Mouse (Mus musculus) testis, adult 2 months (tissue): ENCODE measurements around the gene Gab1. TPM values are rescaled to one million over a fixed set of nuclear protein-coding genes. Genes with fewer than 3 reads are reported as not detected.

Experiments
- H3K27ac ChIP-seq: fragments of 200-500 bp; 2 replicates; pipeline ENCODE4 v1.5.1; 2012; ENCODE audit warnings: low read depth, low read length; ENCODE audit not compliant: control insufficient read depth, insufficient read depth
- H3K27me3 ChIP-seq: fragments of 200-500 bp; 2 replicates; pipeline ENCODE4 v1.6.1; 2012; ENCODE audit warnings: mild to moderate bottlenecking, low read length, moderate library complexity; ENCODE audit not compliant: control insufficient read depth, insufficient read depth
- H3K36me3 ChIP-seq: fragments of 200-500 bp; 2 replicates; pipeline ENCODE4 v1.6.1; 2012; ENCODE audit warnings: mild to moderate bottlenecking, low read length; ENCODE audit not compliant: control insufficient read depth, insufficient read depth
- H3K4me1 ChIP-seq: fragments of 200-500 bp; 2 replicates; pipeline ENCODE4 v1.6.1; 2012; ENCODE audit warnings: low read length; ENCODE audit not compliant: control insufficient read depth, insufficient read depth
- H3K4me3 ChIP-seq: fragments of 200-500 bp; 2 replicates; pipeline ENCODE4 v1.5.1; 2012; ENCODE audit warnings: low read depth, mild to moderate bottlenecking, low read length, moderate library complexity, mixed read lengths; ENCODE audit not compliant: control insufficient read depth
- CTCF ChIP-seq: fragments of 200-500 bp; IDR thresholded peaks from 2 replicates; pipeline ENCODE4 v1.5.1; 2012; ENCODE audit warnings: low read depth, mild to moderate bottlenecking, inconsistent platforms, low read length, moderate library complexity; ENCODE audit not compliant: control insufficient read depth, insufficient read depth, insufficient replicate concordance
- POLR2A ChIP-seq: fragments of 200-500 bp; IDR thresholded peaks from 2 replicates; pipeline ENCODE4 v1.6.1; 2012; ENCODE audit warnings: low read depth, mild to moderate bottlenecking, inconsistent platforms, low read length, moderate library complexity; ENCODE audit not compliant: control insufficient read depth
- polyA plus RNA-seq: library from polyadenylated mRNA; depleted of rRNA; stranded (reverse); fragments of >200 nt; gene quantifications from 2 replicates; pipeline ENCODE4 v1.2.3, GENCODE M21; 2012

The Gab1 gene
- polyA plus RNA-seq, 1 experiment = 11.3 TPM

DNA sequence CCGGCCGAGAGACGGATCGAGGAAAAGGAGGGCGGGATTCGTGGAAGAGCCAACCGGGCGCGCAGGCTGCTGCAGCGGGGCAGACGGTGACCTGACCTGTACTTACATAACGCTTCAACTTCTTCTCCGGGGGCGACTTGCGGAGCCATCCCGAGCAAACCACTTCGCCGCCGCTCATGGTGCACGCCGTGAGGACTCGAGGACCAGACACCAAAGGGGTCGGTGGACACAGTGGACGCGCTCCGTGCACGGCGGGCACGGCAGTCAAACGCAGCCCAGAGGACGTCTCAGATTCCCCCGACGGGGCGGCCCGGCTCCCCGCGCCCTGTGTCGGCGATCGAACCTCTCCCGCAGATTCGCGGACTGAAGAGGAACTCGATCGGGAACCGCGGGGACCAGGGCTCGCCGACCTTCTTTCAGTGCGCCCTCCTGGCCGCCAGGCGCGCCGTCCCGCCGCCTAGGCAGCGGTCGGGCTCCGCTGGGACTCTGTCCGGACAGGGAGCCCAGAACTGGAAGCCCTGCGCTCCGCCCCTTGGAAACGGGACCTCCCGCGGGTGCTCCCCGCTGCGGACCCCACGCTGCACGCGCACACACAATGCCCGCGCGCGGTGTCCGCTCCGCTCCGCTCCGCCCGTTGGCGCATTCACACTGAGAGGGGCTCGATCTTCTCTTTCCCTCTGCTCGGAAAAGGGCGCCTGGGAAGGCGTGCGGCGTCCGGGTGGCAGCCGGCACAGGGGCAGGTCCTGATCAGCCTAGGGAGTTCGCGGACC lies 708 bp downstream of the Gab1 start:
- H3K36me3 ChIP-seq = no peaks in the 10 kb centered on the region
- TF ChIP-seq POLR2A = 0 out of 2 replicates have a peak, but pooled peaks have one; percentile 19
- no peak for TF ChIP-seq CTCF
- H3K4me3 ChIP-seq = peak overlapping the region; percentile 90
- H3K27me3 ChIP-seq = no peaks in the 10 kb centered on the region
- peaks cover 13% of the 10 kb centered on the region for H3K4me1 ChIP-seq
- peak overlapping the region; percentile 76 for H3K27ac ChIP-seq

DNA sequence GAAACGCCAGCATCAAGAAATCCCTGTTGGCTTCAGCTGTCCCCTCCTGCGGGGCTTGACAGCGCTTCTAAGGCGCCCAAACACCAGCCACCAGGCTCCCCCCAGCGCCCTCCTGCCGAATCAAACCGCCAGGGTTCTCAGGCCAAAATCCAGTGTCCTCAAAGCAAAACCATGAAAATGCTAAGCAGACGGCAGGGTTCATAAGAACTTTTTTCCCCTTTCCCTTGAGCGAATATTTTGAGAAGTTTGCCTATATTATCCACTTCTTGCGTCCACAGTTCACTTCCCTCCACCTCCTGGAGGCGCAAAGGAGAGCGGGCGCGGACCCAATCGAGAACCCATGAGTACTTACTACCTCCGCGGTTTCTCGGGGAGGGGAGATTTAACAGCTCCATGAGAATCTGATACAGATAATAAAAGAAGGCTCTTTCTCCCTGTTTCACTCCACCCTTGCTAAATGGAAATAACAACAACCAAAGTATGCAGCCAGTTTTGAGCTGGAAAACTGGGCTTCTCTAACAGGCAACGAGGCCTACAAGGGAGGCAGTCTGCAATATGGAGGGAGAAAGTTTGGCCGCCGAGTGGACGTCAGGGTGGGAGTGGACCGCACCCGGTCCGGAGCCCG lies 1.4 kb downstream of the Gab1 start:
- peak overlapping the region; percentile 90 for H3K4me3 ChIP-seq
- no peak for TF ChIP-seq CTCF
- no peak for TF ChIP-seq POLR2A
- no peaks in the 10 kb centered on the region for H3K27me3 ChIP-seq
- H3K36me3 ChIP-seq = no peaks in the 10 kb centered on the region
- peaks cover 13% of the 10 kb centered on the region for H3K4me1 ChIP-seq
- peak overlapping the region; percentile 76 for H3K27ac ChIP-seq

DNA sequence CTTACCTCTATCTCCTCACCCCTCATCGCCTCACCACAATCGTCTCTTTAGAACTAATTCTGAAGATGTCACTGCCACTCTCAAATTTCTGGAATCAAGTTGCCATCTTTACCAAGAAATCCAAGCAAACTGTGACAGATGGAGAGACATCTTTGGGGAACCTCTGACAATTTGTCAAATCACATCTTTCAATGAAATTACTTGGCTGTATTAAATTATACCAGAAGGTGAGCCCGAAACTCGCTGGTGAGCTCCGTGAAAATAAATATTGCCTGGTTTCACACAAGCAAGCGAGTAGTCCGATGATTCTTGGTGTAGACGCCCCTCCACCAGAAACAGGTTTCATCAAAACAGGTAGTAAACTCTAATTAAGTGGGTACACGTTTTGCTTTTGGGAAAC lies 2.2 kb downstream of the Gab1 start:
- Histone ChIP-seq H3K27me3 (no peaks in the 10 kb centered on the region), H3K4me1 (peaks cover 13% of the 10 kb centered on the region), H3K27ac (no peak overlapping the region), H3K36me3 (no peaks in the 10 kb centered on the region), H3K4me3 (no peak overlapping the region; the same call in 1 of the 2 replicates)
- TF ChIP-seq CTCF = no peak
- no peak for TF ChIP-seq POLR2A

DNA sequence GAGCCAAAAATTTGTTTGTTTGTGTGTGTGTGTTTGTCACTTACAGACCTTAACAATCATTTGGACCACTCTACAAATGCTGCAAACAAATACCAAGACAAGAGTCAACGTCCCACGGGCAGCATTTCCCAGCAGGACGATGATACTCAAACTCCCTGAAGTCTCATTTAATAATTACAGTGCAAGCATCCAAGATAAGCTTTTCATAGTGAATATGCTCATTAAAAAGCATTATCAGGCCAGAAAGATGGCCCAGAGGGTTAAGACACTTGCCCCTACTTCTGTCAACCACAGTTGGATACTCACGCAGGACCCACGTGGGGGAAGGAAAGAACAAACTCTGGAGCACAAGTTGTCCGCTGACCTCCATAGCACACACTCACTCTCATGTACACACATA lies 4.8 kb downstream of the Gab1 start:
- no peaks in the 10 kb centered on the region for H3K36me3 ChIP-seq
- H3K4me1 ChIP-seq = peaks cover 8% of the 10 kb centered on the region

DNA sequence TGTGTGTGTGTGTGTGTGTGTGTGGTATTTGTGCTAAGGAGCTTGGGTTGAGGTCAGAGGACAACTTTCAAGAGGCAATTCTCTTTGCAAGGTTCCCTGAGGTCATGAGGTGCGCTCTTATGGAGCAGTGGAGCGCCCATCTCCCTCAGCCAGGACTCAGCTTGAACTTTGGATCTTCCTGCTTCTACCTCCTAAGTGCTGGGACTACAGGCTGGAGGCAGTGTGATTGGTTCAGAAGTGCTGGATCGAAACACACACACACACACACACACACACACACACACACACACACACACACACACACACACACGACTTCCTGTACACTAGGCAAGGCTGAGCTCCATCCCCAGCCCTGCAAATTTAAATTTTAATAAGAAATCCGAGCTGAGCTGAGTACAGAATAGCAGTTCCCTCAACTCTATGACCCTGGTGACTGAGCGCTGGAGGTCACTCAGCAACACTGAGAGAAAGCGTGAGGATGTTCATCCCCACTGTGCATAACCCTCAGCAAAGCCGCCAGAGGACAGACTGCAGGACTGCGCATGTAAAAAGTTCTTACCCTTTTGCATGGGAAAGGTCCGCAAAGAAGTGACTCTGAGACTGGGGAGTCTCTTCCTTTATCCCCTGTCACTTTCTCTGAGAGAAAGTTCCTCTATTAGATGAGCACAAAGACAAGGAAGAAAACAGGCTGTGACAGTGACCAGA lies 6.4 kb downstream of the Gab1 start:
- Histone ChIP-seq H3K27me3 (no peaks in the 10 kb centered on the region), H3K4me1 (peaks cover 2% of the 10 kb centered on the region; the same call in 1 of the 2 replicates), H3K4me3 (no peak overlapping the region), H3K27ac (no peak overlapping the region), H3K36me3 (no peaks in the 10 kb centered on the region)
- TF ChIP-seq CTCF (no peak), POLR2A (no peak)

More for the DNA sequence above, 4.8 kb downstream of the Gab1 start:
- H3K27ac ChIP-seq = no peak overlapping the region
- TF ChIP-seq POLR2A (no peak), CTCF (no peak)
- no peak overlapping the region for H3K4me3 ChIP-seq
- no peaks in the 10 kb centered on the region for H3K27me3 ChIP-seq

DNA sequence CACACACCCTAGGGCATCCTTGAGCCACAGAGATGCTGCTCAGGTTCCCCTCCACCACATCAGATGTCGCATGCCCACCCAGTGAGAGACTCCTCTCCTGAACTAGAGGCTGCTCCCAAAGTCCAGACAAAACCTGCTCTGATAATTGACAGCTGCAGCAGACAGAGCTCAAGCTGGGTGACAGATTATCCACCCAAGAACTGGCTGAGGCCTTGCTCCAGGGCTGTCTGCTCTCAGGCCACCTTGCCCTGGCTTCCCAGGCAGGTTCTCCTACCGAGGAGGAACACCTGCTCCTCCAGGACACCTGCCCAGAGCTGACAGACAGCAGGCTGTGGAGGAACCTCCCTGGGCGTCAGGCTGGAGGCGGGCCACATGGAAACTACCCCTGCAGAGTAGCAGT lies 7.6 kb downstream of the Gab1 start:
- H3K27ac ChIP-seq = peak overlapping the region; percentile 25; the same call in 1 of the 2 replicates
- peaks cover 2% of the 10 kb centered on the region for H3K4me1 ChIP-seq
- TF ChIP-seq CTCF (no peak), POLR2A (no peak)
- no peaks in the 10 kb centered on the region for H3K36me3 ChIP-seq
- H3K4me3 ChIP-seq = no peak overlapping the region
- H3K27me3 ChIP-seq = no peaks in the 10 kb centered on the region

DNA sequence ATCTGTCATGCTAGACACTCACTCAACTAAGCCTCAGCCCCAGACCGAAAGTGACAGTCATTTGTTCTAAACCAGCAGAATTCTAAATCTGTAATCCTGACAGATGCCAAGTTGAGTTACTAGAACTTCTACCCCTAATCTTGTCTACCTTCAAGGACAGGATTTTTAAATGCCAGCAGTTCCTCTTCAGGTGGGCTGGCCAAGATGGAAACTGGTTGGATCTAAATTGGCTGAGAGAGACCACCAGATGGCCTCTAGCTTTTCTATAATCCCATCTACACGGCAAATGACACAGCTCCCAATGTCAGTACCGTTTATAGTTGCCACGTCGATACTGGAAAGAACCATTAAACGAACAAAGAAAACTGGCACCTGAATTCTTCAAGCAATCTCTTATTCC lies 8.9 kb downstream of the Gab1 start:
- Histone ChIP-seq H3K27ac (no peak overlapping the region), H3K27me3 (no peaks in the 10 kb centered on the region), H3K4me1 (peaks cover 2% of the 10 kb centered on the region), H3K4me3 (no peak overlapping the region), H3K36me3 (no peaks in the 10 kb centered on the region)
- TF ChIP-seq CTCF (no peak), POLR2A (no peak)
